Mouse (Mus musculus) heart, postnatal 10 days (tissue): ENCODE results near the gene Rpl22. TPM values are rescaled to one million over a fixed set of nuclear protein-coding genes. Genes with fewer than 3 reads are reported as not detected.

Source experiments
- DNase-seq, 2 experiments: peaks; one replicate each; pipeline ENCODE4 v3.0.0; 2021
- intact Hi-C: fragments of 180-260 bp; cut with DNase I; formaldehyde crosslinking; loops from one replicate; pipeline ENCODE4 v1.15.1; 2025
- total RNA-seq, 2 experiments: library from RNA; stranded (reverse); gene quantifications; 2 replicates each; pipeline ENCODE4 v1.2.3; 2021

The Rpl22 gene
- total RNA-seq, 2 experiments from 2014 or later = 283 to 290 TPM

- intact Hi-C loops = no loop called here
- DNase-seq = no peak
Observed at GRCm38 (mm10) chr4:152382528-152383252, 57.1 kb downstream of the Rpl22 start.

Other genes with a start within 250 kb of the Rpl22 start
- gene Tnfrsf25, start 209.8 kb upstream of the Rpl22 start, total RNA-seq = 1 to 10 TPM; 1.9 TPM
- 1 to 10 TPM; 1.3 to 1.4 TPM for gene Espn, start 173.4 kb upstream of the Rpl22 start, total RNA-seq
- gene Hes2, start 166.9 kb upstream of the Rpl22 start, total RNA-seq = not detected
- gene Acot7, start 147.6 kb upstream of the Rpl22 start, total RNA-seq = 10 to 100 TPM; 48.3 to 53.2 TPM
- 10 to 100 TPM; 30.2 to 31.3 TPM for gene Gpr153, start 51.5 kb upstream of the Rpl22 start, total RNA-seq
- gene Hes3, start 34.1 kb upstream of the Rpl22 start, total RNA-seq = not detected
- gene Icmt, start 28.5 kb upstream of the Rpl22 start, total RNA-seq = 10 to 100 TPM; 27.3 to 33.4 TPM
- gene Rnf207, start 6.7 kb upstream of the Rpl22 start, total RNA-seq = 100 to 1,000 TPM in 1 of 2 experiments, 10 to 100 TPM in 1; 95.9 to 112 TPM
- gene Chd5, start 12.9 kb downstream of the Rpl22 start, total RNA-seq = under 1 TPM; 0.05 to 0.17 TPM
- gene Nphp4, start 151.0 kb downstream of the Rpl22 start, total RNA-seq = 1 to 10 TPM; 1.3 to 1.4 TPM
- gene Kcnab2, start 152.1 kb downstream of the Rpl22 start, total RNA-seq = 1 to 10 TPM; 2.4 to 2.7 TPM